Mouse (Mus musculus) MEL-GATA-1-ER (cell line): ENCODE data around the gene Olfr1416.
"Not testable (repeated sequence)": the region's sequence is repeated elsewhere in the genome, so short reads cannot be mapped to it uniquely, and the experiment has no call there.

Experiments used
- DNase-seq: peaks from one replicate; pipeline ENCODE4 v3.0.0-alpha.2; 2012; ENCODE audit warnings: low read depth; ENCODE audit errors: extremely low read depth

The Olfr1416 gene

DNA sequence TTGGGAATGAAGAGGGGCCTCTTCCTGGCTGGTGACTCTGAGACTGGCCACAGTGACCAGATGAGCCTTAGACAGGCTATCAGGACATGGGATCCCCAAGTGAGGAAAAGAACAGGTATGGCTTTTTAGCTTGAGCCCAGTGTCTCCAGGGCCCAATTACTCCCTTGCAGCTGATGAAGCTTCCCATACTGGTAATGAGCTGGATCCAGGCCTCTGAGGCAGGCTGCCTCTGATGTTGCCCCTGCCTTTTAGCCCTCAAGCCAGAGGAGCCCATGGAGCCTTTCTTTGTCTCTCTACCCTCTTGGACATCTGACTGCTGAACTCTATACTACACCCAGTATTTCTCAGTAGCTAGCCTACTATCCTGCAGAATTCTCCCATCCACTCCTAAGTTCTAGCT is at the start of gene Olfr1416:
Gene Olfr1416 (minus strand): TSS at position 101 of the 400 bp plus-strand sequence.
- no peak for DNase-seq

GRCm38 (mm10) chr1:92523764-92524163 is 38.9 kb upstream of the Olfr1416 start:
- DNase-seq, result no peak

- DNase-seq, result no peak
These were observed 36.5 kb upstream of the Olfr1416 start for GRCm38 (mm10) chr1:92521376-92521775.

DNA sequence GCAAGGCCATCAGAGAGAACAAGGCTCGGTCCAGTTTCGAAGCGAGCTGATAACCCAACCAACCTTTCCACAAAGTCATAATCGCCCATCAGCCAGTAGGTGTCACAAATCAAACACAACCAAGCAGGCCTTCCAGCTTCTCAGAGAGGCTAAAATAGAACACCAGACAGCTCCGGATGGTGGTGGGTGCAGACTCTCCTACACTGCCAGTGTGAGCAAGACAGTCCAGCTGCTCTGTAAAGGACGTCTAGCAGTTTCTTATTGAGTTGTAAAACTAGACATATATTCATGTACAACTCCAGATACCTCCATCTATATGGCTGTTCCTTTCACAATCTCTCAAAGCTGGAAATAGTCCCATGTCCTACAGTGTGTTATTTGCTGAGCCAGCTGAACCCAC is 34.1 kb upstream of the Olfr1416 start:
- DNase-seq, result no peak

- DNase-seq, result no peak
These were observed 33.6 kb upstream of the Olfr1416 start, which contains the start of gene Olfr1414 for GRCm38 (mm10) chr1:92518561-92518960. TSS of gene Olfr1414 (minus strand) at chr1:92518661.

DNA sequence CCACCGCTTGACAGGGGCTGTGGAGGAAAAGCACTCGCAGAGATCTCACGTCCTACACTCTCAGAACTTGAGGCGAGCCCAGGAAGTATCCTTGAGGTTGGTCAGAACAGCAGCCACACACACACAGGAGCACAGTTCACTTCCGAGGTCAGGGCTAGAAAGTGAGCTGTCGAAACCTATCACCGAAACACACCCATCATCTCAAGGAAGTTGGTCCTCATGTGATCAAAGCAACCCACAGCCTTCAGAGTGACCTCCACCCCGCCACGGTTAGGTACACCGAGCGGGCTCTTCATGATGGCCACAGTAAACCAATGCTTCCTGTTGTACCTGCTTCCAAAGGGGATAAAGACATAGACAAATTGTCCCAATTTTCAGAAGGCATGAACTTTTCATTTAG is 30.5 kb upstream of the Olfr1416 start:
- DNase-seq, result no peak

- not testable (repeated sequence) for DNase-seq
These were observed 26.7 kb upstream of the Olfr1416 start for GRCm38 (mm10) chr1:92511646-92512045.

- no peak for DNase-seq
These were observed 11.1 kb upstream of the Olfr1416 start, which contains the start of gene Olfr1415 for GRCm38 (mm10) chr1:92496001-92496400. TSS of gene Olfr1415 (minus strand) at chr1:92496101.

GRCm38 (mm10) chr1:92474066-92474578 is 10.8 kb downstream of the Olfr1416 start:
- peak; percentile 26 for DNase-seq

- DNase-seq, result peak; percentile 87
These were observed 11.5 kb downstream of the Olfr1416 start, which contains the start of gene Ndufa10 for GRCm38 (mm10) chr1:92473165-92474041. TSS of gene Ndufa10 (minus strand) at chr1:92473860.

- no peak for DNase-seq
These were observed 16.0 kb downstream of the Olfr1416 start for GRCm38 (mm10) chr1:92468891-92469290.

DNA sequence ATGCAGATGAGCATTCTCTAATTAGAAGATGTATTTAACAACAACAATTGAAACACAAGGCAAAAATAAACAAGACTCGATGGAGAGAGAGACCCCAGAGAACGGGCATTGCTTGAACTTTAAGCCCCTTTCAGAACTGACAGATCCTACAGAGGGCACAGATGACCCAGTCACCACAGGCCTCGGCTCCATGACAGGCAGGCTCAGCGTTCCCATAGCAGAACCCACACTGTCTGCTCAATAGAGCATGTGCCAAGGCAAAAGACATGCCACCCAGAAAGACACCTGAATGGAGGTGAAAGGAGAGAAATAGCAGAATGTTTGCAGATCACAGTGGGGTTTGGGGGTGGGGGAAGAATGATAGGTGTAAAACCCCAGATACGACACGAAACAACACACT is 26.5 kb downstream of the Olfr1416 start:
- DNase-seq, result no peak

DNA sequence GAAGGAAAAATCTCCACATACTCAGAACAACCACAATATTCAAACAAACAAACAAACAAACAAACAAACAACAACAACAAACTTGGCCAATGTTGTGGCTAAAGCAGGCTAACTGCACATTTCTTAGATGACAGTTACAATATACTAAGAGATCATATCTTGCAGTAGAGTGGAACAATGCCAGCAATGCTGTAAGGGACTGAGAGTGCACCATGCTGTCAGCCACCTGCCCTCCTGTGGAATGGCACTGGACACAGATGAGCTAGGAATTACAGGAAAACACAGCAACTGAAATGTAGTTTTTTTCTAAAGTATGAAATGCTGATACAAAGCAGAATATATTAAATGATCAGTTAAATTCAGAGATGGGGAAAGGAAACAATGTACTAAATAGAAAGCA is 27.2 kb downstream of the Olfr1416 start:
- no peak for DNase-seq

DNA sequence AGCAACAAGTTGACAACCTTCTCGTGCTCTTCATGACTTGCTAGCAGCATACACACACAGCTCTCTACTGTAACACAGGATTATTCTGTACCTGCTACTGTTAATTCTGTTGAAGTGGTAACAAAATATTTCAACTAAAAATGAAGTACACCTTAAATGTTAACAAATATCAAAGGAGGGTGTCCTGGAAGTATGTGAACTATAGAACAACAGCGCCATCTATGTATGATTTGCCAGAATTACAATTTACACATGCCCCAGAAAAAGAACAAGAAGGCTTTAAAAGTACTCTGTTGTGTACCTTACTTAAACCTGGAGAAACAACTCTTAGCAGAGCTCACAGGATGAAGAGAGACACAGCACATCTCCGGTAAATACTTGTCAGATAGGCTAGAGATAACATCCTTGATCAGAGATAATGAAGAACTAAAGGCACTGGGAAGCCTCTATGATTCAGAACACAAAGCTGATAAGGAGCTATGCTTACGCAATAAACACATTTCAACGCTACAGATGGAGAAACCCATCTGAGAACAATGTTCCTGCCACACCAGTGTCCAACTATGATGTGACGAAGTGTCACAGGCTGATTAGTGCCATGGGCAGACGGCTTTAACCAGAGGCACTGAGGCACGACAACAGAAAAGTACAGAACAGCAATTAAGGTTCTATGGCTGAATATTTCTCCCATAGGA is 31.0 kb downstream of the Olfr1416 start:
- DNase-seq, result peak; percentile 45

DNA sequence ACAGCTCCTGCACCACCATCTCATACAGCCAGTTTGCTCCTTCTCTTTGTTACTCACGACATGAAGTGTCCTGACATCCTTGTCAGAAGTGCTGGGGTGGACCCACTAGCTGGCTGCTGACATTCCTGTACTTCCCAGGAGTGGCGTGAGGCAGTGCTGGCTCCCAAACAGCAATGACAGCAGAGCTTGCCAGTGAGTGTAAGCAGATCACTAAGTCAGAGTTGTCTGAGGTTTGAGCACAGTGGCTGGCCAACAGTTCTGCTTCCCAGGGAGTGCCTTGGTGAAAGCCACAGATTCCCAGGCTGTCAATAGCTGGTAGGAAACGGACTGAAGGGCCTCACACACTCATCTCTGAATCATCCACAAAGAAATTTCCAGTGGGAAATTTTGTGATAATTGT is 36.6 kb downstream of the Olfr1416 start:
- DNase-seq, result no peak

- peak; percentile 92 for DNase-seq
These were observed 43.4 kb downstream of the Olfr1416 start for GRCm38 (mm10) chr1:92441453-92442063.

GRCm38 (mm10) chr1:92440066-92440750 is 44.7 kb downstream of the Olfr1416 start:
- no peak for DNase-seq

- DNase-seq, result no peak
These were observed 47.1 kb downstream of the Olfr1416 start for GRCm38 (mm10) chr1:92437678-92438271.

DNA sequence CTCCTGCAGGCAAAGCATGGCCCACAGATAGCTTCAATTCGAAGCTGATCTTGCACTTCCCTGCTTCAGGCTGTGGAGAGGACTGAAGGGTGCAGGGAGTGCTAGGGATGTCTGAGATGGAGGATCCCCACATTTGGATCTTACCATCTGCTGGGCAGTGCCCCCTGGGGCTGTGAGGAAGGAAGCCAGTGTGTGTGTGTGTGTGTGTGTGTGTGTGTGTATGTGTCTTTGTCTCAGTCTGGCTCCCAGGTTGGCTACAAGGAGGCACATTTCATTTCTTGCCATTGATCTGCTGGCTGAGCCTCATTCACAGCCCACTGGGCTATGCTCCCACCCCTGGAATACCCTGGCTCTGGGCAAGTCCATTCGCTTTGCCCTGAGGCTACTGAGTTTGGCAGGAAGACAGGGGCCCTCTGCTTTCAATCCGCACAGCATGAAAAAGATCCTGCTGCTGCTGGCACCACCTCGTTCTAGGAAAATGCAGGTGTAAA is 48.0 kb downstream of the Olfr1416 start:
- DNase-seq, result no peak

DNA sequence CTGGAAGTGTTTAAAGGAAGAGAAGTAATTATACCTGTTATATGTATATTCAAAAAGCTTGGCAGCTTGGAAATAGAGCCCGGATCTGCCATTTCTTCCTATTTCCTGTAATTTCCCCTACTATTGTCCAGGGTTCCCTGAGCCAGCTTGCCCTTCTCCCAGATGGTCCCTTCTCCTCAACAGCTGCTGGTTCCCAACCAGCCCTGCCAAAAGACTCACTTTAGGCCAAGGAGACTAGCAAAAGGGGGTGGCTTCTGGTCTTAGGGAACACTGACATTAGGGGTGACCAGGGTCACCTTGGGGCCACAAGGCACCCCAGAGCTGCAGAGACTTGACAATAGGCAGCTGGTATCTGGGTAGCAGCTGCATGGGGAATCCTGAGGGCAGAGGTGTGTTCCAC is 49.9 kb downstream of the Olfr1416 start:
- DNase-seq, result no peak
